Mouse (Mus musculus) cerebellum, adult 2 months (tissue): Measurements from ENCODE around the gene Stab1.

Source experiments
- CTCF ChIP-seq: fragments of 200-500 bp; IDR thresholded peaks from 2 replicates; pipeline ENCODE4 v1.5.1; 2011; ENCODE audit warnings: low read depth, mild to moderate bottlenecking, control low read depth, low read length, moderate library complexity, borderline replicate concordance; ENCODE audit not compliant: insufficient read depth
- POLR2A ChIP-seq: fragments of 200-500 bp; IDR thresholded peaks from 2 replicates; pipeline ENCODE4 v1.6.1; 2011; ENCODE audit warnings: low read length, control low read depth, borderline replicate concordance; ENCODE audit not compliant: insufficient read depth

DNA sequence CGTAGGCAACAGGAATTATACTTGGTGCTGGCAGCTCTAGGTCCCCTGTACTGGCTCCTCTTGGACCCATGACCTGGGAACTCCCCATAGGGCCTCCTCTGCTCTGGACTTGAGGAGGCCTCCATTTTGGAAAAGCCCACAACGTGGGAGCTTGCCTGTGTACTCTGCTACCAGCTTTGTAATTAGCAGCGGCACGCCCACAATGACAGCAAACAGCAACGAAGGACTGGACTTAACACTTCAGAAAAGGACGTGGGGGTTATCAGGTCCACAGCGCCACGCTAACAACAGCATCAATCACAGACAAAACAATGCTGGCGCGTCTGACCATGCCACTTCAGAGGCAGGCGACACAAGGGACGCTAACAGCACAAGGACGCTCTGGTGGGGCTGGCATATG is 2.5 kb upstream of the Stab1 start:
- TF ChIP-seq CTCF (no peak), POLR2A (no peak)
